Mouse (Mus musculus) sigmoid colon, adult 10 weeks (tissue): ENCODE data around the gene Manba. TPM values are rescaled to one million over a fixed set of nuclear protein-coding genes. Genes with fewer than 3 reads are reported as not detected.

Source experiments
- polyA plus RNA-seq: library from polyadenylated mRNA; stranded (reverse); fragments of 350-450 nt; fragmentation: Illumina TruSeq; extraction: RNeasy Lipid Tissue Mini Kit (QIAGEN cat#74804); gene quantifications from one replicate; pipeline ENCODE4 v1.2.3, GENCODE M21; 2014; ENCODE audit warnings: low read depth, low replicate concordance

Gene Manba
- 18.5 TPM for polyA plus RNA-seq

DNA sequence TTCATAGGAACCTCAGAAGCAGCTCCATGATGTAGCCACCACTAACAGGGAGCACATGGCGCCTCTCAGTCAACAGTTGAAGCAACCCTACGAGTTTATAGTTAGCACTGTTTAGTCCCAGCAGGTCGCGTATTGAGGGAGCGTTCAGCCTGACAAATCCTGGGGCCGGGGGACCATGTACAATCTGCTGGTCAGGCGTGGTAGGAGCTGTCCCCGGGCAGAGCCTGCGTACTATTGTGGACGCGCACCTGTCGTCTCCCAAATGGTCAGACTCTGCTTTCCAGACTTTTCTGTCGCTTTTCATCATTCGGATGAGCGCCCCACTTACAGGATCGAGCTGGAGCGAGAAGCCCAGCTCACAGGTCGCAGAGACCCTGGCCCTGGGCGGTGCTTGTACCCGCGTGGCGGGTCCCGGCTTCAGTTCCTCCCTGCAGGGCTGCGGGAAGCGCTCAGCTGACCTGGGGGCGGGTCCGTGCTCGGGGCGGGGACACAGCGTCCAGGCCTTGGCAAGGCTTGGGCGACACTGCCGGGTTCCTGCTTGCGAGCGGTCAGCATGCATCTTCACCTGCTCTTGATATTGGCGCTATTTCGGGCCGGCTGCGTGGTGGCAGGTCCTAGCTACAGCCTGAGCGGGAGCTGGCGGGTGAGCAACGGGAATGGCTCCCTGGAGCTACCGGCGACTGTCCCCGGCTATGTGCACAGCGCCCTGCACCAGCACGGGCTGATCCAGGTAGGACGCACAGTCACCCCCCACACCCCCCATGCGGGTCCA lies at the start of gene Manba:
TSS of gene Manba (plus strand) at position 484 of the 772 bp plus-strand sequence.

DNA sequence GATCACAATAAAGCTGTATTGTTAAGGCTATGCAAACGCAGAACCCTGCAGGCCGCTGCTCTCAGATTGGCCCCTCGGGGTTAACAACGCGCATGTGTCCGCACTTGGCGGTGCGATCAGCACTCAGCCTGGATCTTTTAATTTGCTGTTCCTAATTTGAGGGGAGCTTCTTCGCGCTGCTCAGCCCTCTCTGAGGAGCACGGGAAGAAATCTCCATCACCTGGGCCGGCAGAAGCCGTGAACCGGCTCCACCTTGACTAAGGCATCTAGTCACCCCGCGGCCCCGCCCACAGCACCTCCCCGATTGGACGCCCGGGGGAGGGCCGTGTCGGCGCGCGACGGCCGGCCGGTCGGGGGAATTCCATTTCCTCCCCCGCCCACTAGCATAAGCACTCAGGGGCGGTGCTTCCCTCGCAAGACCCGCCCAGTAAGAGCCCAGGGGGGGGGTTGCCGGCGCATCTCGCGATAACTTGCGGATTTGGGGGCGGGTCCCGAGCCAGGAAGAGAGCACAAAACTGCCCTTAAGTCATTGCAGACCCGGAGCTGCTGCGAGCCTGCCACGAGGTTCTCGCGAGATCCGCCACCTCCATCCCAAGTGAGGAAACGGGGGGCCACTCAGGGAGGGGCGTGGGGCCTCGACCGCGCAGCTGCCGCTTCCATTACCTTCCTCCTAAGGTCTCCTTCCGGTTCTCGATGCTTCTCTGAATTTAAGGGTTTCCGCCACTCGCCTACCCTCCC lies 47.5 kb upstream of the Manba start, which contains the start of gene Ube2d3:
TSS of gene Ube2d3 (plus strand) at position 392 of the 738 bp plus-strand sequence.

Other genes with a start within 250 kb of the Manba start
- gene Bdh2, start 204.4 kb upstream of the Manba start, polyA plus RNA-seq: 0.91 TPM
- 0.19 TPM for gene Slc9b2, start 177.9 kb upstream of the Manba start, polyA plus RNA-seq
- gene Slc9b1, start 137.6 kb upstream of the Manba start, polyA plus RNA-seq: 0.47 TPM
- 135 TPM for gene Cisd2, start 61.7 kb upstream of the Manba start, polyA plus RNA-seq
- gene Ube2d3, start 47.5 kb upstream of the Manba start, polyA plus RNA-seq: 1,586 TPM
- gene Nfkb1, start 205.9 kb downstream of the Manba start, polyA plus RNA-seq: 26.6 TPM